Mouse (Mus musculus): ENCODE data around the gene Prss46.

DNA sequence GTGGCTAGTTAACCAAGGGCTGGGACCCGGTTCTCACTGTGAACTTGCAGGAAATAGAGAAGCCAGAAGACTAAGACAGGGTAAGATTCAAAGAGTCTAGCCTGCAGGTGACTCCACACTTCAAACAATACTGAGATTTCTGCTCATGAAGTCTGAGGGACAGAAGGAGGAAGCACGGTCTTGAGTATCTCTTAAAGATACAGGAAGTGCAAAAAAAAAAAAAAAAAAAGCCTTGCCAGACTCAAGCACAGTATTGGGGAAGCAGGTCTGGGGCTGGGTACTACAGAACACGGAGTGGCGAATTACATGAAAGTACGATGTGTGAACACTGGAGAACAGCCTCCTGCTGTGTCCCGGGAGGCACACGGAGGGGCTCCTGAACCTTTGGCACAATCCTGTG lies 18.5 kb upstream of the Prss46 start:
- TF ChIP-seq CTCF (conservative IDR thresholded peaks at IDR 0.05; ENCODE audit: low read length) = no peak
- no peak for TF ChIP-seq NANOG (IDR thresholded peaks at IDR 0.05; ENCODE audit: borderline replicate concordance, low read length)
- TF ChIP-seq POU5F1 (IDR thresholded peaks at IDR 0.05; ENCODE audit: borderline replicate concordance, low read length) = no peak
